Mouse (Mus musculus) cerebellum, postnatal 10 days (tissue): ENCODE measurements at regions not wholly inside any gene's neighbourhood (a gene's known extent, or its start where the extent isn't known, plus 50 kb on each side); places are given as distances from the start of the nearest gene placed in this dataset.

Experiments used
- DNase-seq, 2 experiments: peaks; one replicate each; pipeline ENCODE4 v3.0.0; 2021; ENCODE audit warnings: mixed read lengths in 2 of 2

- DNase-seq: peak; percentile 85
Observed at GRCm38 (mm10) chr17:89802148-89802547, 108.1 kb downstream of the Gm10184 start.

- DNase-seq: no peak
Observed at GRCm38 (mm10) chr17:89777570-89777969, 132.7 kb downstream of the Gm10184 start.

- peak; percentile 6 to 8 for DNase-seq
Observed at GRCm38 (mm10) chr17:89766229-89766875, 143.9 kb downstream of the Gm10184 start.

- DNase-seq: peak in 1 of 2 experiments; percentile 3
Observed at GRCm38 (mm10) chr17:89737418-89737817, 172.8 kb downstream of the Gm10184 start.

GRCm38 (mm10) chr17:89725534-89725933 lies 184.7 kb downstream of the Gm10184 start:
- no peak for DNase-seq

- no peak for DNase-seq
Observed at GRCm38 (mm10) chr17:89681798-89682197, 228.5 kb downstream of the Gm10184 start.

- DNase-seq: no peak
Observed at GRCm38 (mm10) chr17:89658326-89658725, 251.9 kb downstream of the Gm10184 start.

GRCm38 (mm10) chr17:89656211-89656610 lies 254.0 kb downstream of the Gm10184 start:
- DNase-seq: no peak

GRCm38 (mm10) chr17:89654089-89654813 lies 256.0 kb downstream of the Gm10184 start:
- DNase-seq: peak; percentile 91 to 96

- DNase-seq: no peak
Observed at GRCm38 (mm10) chr17:89646000-89646399, 264.2 kb downstream of the Gm10184 start.
